Mouse (Mus musculus): ENCODE results near the gene Nr1h4. TPM values are rescaled to one million over a fixed set of nuclear protein-coding genes. Genes with fewer than 3 reads are reported as not detected.
A peak's percentile ranks its signal among the peaks of the same experiment; 100 is the strongest.

Gene Nr1h4
- total RNA-seq, 2 experiments from 2014 or later = 0.16 TPM; not detected in 1

DNA sequence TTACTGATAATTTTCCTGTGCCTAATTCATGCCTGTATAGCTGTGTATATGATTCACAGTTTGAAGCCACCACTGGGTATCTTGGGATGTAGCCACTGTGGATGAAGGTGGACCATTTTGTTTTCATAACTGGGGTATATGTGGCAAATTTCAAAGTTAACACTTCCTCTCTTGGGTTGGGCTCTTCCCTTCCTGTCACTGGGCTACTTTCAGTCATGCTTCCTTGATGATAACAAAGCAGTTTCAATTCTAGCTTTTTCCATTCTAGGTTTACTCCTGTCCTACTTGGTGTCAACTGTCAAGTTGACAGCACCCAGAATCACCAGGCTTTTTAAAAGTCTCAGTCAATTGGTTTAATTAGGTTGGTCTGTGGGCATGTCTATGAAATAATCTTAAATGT lies 48.5 kb downstream of the Nr1h4 start:
- intact Hi-C loops (cut with DNase I) = no loop called here
- DNase-seq (ENCODE audit: low spot score in 2 of 2) = no peak

DNA sequence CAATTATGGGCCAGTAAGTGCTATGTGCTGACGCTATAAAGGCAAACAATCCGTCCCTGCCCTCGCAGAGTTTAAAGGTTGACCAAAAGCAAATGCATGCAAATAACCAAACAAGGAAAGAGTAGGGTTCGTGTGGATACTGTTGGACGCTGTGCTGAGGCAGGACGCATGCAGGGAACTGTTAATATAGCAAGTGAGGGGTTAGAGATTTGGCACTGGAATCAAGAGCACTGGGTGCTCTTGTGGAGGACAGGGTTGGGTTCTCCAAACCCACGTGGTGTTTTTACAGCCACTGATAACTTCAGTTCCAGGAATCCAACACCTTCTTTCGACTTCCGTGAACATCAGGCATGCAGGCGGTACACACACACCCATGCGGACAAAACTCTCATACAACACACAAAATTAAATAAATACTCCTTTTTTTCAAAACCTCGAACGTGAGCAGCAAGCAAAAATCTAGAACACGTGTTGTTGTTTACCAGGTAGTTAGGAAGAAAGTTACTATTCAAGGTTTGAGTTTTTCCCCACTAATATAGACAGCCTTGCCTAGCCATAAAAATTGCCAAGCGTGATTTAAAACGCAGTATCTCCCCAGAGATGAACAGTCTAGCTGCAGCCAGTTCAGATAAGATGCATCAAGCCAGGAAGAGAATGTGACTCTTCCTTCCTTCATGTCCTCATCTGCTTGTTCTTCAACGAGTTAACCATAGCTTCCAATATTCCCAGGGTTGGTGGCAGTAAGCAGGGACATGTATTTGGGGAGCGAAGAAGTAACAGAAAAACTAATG lies 49.4 kb downstream of the Nr1h4 start:
- intact Hi-C loops (cut with DNase I) = no loop called here
- no peak for DNase-seq (ENCODE audit: low spot score in 2 of 2)

DNA sequence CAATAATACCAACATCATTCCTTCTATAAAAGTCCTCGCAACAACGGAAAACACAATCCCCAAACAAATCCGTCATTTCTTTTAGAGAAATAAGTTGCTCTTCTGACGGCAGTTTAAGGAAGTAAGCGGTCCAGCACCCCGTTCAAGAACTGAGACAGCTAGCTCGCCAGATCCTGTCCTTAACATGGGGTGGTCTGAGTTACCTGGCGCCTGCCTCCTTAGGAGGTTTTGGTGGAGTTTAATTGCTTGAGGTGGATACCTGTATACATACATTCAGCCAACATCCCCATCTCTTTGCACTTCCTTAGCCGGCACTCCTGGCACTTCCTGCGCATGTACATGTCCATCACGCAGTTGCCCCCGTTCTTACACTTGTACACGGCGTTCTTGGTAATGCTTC lies 50.3 kb downstream of the Nr1h4 start:
- intact Hi-C loops (cut with DNase I) = no loop called here
- no peak for DNase-seq (ENCODE audit: low spot score in 2 of 2)

DNA sequence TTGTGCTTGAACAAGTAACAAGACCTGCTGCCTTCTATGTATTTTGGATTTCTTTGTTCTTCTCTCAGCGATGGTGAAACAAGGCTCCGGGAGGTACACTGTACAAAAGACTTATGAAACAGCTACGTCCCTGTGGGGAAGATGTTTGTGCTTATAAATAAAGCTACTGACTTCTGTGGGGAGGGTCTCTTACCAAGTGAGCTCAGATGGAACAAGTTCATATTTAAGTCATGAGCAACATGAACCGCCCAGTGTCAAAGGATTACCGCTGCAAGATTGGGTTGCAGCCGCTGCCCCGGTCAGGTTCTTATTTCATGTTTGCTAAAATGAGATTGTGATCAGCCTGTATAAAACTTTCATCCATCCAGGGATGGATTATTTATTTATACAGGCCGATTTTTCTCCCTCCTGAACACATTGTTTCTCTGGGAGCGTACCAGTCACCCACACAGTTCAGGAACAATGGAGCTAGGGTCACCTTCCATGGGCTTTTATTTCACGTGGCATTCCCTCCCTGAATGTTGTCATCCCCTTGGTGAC lies 51.2 kb downstream of the Nr1h4 start:
- intact Hi-C loops (cut with DNase I) = no loop called here
- no peak for DNase-seq (ENCODE audit: low spot score in 2 of 2)

DNA sequence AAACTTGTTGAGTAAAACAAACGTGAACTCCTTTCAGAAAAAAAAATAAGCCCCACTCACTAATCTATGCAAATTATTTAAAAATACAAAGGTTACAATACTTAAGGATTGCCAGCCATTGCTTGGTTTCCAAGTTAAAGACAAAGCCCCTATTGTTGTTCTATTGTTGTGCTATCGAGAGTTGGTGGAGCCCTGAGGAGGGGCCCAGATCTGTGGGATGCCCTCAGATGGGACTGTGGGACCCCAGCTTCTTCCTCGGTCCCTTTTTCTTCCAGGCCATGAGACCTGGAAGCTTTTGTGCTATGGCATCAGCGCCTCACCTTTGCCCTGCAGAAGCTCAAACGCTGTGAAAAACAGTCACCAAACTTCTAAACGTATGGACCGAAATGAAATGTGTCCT lies 51.7 kb downstream of the Nr1h4 start:
- no peak for DNase-seq (ENCODE audit: low spot score in 2 of 2)
- intact Hi-C loops (cut with DNase I) = no loop called here

DNA sequence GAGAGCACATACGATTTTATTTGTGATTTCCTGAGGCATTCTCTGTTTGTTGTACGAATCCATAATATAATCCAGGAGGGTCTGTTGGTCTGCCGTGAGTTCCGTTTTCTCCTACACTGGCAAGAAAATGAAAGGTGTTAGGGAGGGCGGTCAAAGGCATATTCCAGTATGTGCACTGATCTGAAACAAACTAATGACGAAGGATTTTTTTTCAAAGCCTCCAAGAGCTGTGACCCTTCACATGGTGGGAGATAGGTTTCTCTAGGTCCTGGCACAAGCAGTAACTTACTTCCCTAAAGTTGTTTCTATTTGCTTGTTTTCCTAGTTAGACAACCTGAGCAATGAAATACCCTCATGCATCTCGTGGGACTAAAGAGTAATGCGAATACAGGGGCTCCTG lies 54.6 kb downstream of the Nr1h4 start:
- intact Hi-C loops (cut with DNase I) = no loop called here
- DNase-seq (ENCODE audit: low spot score in 2 of 2) = no peak

DNA sequence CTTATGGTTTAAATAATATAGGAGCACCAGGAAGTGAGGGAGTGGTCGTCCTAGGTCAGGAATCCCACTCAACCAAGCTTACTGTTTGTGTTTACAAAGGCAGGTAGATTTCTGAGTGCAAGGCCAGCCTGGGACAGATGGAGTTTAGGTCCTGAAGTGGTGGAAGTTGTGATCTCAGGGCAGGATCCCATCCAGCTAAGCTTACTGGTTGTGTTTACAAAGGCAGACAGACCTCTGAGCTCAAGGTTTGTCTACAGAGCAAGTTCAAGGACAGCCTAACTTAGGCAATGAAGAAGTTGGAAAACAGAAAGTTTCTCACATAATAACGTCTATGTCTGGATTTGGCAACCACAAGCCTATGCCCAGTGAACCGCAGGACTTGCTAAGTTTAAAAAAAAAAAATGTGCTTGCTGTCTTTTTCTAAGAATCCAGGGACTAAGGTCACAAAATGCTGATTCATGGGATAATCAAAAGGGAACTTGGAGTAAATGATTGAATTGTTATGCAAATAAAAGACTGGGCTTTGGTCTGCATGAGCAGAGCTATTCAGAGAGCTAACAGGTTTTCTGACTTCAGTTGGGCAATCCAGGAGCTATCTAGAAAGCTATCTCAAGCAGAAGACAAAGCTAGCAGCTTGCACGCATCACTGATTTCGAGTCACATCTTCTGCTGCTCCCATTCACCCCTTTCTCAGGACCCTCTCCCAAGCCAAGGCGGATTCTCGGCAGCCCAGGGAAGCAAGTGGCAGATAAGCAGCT lies 62.6 kb downstream of the Nr1h4 start:
- DNase-seq (ENCODE audit: low spot score in 2 of 2) = no peak
- intact Hi-C loops (cut with DNase I) = no loop called here

DNA sequence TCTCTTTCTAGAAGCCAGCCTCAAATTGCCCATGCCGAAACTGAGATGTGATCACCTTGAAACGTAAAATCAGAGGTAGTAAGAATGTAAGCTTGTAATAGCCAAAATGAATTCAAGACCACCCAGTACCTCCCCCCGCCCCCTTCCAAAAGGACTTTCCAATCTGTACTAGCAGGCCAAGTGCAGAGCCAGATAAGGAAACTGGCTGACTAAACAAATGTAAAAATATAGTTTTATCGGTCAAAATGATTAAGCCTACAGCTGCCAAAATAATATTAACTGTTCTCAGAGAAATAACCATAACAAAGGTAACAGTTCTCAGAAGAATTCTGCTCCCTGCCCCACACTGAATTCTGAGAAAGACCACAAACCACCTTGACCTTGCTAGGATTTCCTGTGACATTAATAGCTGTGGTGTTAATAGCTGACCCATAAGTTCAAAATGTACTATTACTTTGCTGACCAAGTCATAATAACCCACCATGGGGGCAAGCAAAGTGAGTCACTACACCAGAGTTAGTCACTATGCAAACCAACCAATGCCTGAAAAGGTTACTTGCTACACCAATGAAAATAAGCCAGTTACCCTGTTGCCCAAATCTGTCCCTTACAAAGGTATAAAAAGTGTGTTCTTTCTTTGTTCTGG lies 68.5 kb downstream of the Nr1h4 start:
- no peak for DNase-seq (ENCODE audit: low spot score in 2 of 2)
- intact Hi-C loops (cut with DNase I) = no loop called here

DNA sequence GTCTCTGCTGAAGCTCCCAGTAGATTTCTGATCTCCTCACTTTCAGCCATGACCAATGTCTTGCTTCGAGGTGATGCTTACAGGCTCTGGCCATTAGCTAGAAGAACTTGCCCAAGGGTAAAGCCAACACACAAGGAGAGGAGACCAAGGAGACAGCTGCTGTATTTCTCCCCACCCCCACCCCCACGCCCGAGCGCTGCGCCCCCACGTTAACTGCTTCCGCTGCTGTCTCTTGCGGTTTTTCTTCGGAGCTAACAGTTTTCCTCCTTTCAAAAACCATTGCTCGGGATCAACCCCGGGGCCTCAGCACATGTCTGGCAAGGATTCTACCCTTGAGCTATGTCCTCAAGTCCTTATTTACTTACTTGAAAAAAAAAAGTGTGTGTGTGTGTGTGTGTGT lies 70.5 kb downstream of the Nr1h4 start:
- intact Hi-C loops (cut with DNase I) = loop anchor here (1.0 to 2.0 kb wide), 2 partner anchors 136 to 167 kb away; no protein-coding TSS in a partner anchor
- DNase-seq (ENCODE audit: low spot score in 2 of 2) = no peak

DNA sequence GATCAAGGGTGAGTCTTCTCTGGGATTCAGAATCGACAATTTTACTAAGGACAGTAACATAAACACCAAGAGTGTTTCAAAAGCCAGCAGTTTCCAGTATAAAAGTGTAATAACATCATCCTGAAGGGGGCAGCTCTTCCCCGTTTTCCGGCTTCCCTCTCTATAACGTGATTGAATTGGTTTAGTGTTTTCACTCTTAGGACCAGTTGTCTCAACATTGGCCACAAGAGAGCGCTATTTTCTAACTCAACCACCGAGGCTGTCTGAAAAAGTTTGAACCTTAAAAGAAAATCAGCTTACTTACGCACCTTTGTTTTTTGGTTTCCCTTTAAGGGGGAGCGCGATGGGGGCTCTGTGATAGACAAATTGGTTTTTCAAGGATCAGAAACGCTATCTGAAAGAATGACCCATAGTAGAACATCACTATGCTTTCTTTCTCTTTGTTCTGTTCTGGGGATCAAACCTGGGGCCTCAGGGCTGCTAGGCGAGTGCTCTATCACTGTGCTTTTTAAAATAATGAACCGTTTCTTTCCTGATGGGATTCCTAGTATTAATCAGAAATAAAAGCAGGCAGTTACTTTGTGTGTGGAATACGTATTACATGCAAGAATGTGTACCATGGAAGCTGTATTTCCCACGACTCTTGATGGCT lies 71.4 kb downstream of the Nr1h4 start:
- intact Hi-C loops (cut with DNase I) = loop anchor here (1.0 to 2.0 kb wide), 2 partner anchors 135 to 168 kb away; no protein-coding TSS in a partner anchor
- peak; percentile 87 to 93 for DNase-seq (ENCODE audit: low spot score in 2 of 2)

DNA sequence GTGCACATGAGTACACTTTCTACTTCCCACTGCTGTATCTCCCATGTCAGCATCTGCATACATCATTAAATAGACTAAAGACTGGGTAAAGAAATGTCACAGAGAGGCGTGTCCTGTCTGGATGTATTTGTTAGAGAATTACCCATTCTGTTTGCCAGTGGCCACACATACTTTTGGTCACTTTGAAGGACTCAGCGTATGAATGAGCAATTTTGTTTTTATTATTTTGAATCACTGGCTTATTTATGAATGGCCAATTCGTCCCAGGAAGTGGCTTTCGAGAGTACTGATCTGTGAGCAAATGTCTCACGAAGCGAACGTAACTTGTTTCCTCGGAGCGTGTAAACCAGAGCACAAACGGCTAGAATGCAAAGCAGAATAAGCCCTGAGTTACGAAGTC lies 72.4 kb downstream of the Nr1h4 start:
- DNase-seq (ENCODE audit: low spot score in 2 of 2) = no peak
- intact Hi-C loops (cut with DNase I) = no loop called here

DNA sequence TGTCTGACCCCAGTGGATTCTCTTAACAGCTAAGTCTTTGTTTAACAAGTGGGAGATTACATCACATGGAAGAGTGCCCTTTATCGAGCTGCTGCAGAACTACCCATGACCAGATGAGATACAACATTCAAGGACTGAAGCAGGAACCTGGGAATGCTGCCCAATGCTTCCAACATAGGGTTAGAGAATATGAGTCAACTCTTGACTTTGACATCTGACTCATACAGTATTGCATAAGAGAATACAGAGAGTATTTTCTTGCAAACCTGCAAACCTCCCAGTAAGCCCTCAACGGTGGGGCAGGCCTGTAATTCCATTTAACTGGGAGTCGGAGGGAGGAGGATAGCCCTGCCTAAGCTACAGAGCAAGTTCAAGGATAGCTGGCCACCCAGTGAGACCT lies 74.6 kb downstream of the Nr1h4 start:
- intact Hi-C loops (cut with DNase I) = no loop called here

DNA sequence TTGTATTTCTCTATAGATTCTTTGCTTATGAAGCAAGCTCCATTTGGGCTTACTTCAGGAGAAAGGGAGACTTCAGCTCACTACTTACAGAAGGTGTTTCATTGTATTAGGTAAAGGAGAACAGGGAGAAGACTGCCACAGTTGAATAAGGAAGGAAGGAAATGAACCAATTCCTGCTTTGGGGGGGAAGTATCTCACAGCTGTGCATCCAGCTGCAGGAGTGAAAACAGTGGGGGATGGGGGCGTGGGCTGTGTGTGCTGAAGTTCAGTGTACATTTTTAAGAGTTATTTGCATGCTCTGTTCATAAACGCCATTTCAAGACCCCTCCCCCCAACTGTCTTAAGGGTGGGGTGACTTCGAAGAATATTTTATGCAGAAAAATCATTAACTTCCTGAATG lies 79.6 kb downstream of the Nr1h4 start:
- intact Hi-C loops (cut with DNase I) = no loop called here
- DNase-seq (ENCODE audit: low spot score in 2 of 2) = no peak

More for the DNA sequence above, 74.6 kb downstream of the Nr1h4 start:
- DNase-seq (ENCODE audit: low spot score in 2 of 2) = no peak

DNA sequence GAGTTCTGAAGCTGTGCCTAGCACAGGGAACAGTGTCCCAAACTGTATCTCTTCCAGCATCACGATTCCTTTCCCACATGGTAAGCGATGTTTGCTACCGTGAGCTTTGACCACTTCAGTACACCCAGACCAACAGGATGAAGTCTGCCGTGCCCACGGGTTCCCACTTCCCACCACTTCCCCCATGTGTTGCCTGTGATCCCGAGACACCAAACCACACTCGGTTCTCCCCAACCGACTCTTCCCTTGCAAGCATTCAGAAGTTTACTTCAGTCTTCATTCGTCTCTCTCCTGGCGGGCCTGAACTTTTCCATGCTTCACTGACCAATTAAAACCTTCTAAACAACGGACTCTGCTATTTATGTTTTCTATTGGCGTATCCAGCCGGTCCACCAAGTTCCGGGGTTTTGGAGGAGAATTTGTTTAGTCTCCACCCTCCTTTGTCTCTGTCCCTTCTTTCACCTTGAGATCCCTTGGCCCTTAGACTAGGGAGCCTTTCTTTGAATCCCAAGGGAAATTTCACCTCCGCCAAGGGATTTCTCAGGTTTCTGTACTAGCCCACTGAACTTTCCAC lies 80.2 kb downstream of the Nr1h4 start:
- no peak for DNase-seq (ENCODE audit: low spot score in 2 of 2)
- intact Hi-C loops (cut with DNase I) = no loop called here

DNA sequence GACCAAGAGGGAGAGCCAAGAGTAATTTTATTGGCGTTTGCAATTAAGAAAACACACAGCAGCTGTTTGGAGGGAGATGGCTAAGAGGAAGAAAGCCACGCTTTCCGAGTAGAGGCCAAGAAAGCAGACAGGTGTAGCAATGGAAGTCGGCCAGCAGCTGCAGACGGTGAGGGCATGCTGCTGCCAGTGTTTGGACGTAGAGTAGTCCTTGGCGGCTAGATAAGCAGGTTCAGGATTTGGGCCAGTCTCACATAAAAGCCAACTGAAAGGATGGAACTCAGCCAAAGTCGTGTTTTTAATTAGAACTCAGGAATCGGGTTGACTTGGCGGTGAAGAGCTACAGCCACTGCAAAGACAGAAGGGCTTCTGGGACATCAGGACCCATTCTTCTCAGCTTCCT lies 83.0 kb downstream of the Nr1h4 start:
- intact Hi-C loops (cut with DNase I) = no loop called here
- DNase-seq (ENCODE audit: low spot score in 2 of 2) = no peak

DNA sequence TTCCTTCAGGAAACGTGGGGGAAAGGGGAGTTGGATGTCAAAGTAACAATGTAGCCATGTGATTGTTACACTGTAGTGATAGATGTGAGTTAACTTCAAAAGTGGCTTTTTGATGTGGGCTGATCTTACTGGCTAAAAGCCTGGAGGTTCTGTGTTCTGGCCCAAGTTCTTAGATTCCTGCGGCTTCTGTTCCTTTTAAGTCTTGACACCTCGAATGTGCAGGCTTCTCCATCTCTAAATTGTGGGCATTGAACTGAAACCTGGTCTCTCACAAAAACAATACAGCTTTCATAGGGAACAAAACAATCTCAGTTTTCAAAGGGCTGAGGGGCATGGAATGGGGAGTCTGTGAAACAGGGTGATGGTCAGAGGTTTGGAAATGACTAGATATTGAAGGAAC lies 89.0 kb downstream of the Nr1h4 start:
- intact Hi-C loops (cut with DNase I) = loop anchor here (5.0 kb wide), 1 partner anchor 117 kb away; no protein-coding TSS in a partner anchor
- DNase-seq (ENCODE audit: low spot score in 2 of 2) = no peak

DNA sequence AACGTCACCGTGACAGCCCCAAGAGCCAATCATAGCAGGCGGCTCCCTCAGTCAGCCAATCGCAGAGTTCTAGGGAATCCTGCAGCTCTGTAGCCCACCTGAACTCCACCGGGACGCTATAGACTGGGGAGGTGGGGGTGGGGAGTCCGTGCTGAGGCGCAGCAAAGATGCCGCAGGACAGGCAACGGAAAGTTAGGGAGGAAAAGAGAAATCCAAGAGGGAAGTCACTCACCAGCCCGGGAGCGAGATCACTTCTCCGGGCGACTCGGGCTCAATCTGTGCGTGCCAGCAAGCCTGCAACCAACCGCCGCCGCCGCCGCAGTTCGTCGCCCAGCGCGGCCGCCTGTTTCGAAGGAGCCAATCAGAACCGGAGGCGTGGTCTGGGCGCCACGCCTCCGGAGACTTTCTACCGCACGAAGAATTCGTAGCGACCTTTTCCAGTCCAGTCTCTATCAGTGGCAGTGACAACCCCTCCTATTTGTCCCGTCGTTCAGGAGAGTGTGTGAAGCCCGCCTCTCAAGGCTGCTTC lies 89.7 kb downstream of the Nr1h4 start, which contains the start of gene Gas2l3:
Gene Gas2l3 (minus strand): TSS at position 345 of the 529 bp plus-strand sequence.
- peak; percentile 87 to 89 for DNase-seq (ENCODE audit: low spot score in 2 of 2)
- intact Hi-C loops (cut with DNase I) = loop anchor here (5.0 kb wide), 1 partner anchor 116 kb away; no protein-coding TSS in a partner anchor

DNA sequence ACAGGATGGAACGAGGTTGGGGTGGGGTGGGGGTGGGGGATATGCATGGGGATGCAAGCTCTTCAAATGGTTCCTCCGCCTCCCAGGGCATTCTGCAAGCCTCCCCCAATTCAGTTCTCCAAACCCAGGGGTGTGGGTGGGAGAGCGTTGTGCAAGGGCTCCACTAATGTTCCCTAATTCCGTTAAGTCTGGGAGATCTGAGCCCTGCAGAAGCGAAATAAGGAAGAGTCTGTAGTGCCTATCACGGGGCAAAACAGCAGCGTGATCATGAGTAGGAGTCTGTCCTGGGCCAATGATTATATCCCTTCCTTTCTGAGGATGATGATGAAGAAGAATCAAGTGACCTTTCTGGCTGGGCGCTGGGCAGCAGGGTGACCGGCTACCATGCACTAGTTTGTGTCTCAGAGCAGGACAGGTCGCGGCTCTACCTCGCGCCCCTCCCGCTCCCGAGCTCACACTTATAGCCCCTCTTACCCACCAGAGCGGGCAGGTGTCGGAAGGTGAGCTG lies 90.2 kb downstream of the Nr1h4 start:
- intact Hi-C loops (cut with DNase I) = loop anchor here (5.0 kb wide), 1 partner anchor 116 kb away; no protein-coding TSS in a partner anchor
- DNase-seq (ENCODE audit: low spot score in 2 of 2) = peak in 1 of 2 experiments; percentile 11

DNA sequence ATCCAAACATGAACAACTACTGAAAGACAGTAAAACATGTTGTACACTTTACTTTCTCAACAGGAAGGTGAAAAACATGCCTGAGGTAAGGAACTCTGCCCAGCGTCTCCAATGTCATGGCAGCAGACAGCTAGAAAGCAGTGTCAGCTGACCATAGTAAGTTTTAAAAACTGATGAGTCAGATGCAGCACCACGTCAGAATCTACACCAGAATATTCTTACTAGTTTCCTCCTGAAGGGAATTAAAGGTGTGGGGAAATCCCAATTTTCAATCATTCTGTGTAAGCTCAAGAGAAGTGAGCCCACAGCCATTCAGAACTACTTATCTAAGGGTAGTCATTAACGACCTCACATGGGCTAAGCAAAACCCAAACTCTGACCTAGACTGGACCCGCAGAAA lies 90.7 kb downstream of the Nr1h4 start:
- DNase-seq (ENCODE audit: low spot score in 2 of 2) = peak in 1 of 2 experiments; percentile 10
- intact Hi-C loops (cut with DNase I) = loop anchor here (5.0 kb wide), 1 partner anchor 115 kb away; no protein-coding TSS in a partner anchor

Data from left cerebral cortex, postnatal 25 days (tissue).